Mouse (Mus musculus): ENCODE data around the gene Rgs14. TPM values are rescaled to one million over a fixed set of nuclear protein-coding genes. Genes with fewer than 3 reads are reported as not detected.

Rgs14 gene
- polyA plus RNA-seq, 1 experiment: 0.46 TPM

GRCm38 (mm10) chr13:55361974-55362452 lies 7.5 kb upstream of the Rgs14 start:
- peak overlapping the region; percentile 91 for H3K4me3 ChIP-seq (replicated peaks; ENCODE audit: insufficient read depth, low read depth, low read length)
- TF ChIP-seq POLR2A (IDR thresholded peaks at IDR 0.05; ENCODE audit: borderline replicate concordance, insufficient read depth, low read length) (no peak), CTCF (IDR thresholded peaks at IDR 0.05; ENCODE audit: borderline replicate concordance, insufficient read depth, low read depth, low read length) (no peak)
- peaks cover 5% of the 10 kb centered on the region for H3K4me1 ChIP-seq (ENCODE audit: control insufficient read depth, insufficient read depth, low read length)
- no peak for DNase-seq
- peak overlapping the region; percentile 60 for H3K27ac ChIP-seq (ENCODE audit: insufficient read depth, low read length)
- no peaks in the 10 kb centered on the region for H3K27me3 ChIP-seq (ENCODE audit: control insufficient read depth, insufficient read depth, low read length)
- WGBS: 1% methylated on average over 32 of the region's 32 CpGs

GRCm38 (mm10) chr13:55362453-55363060 lies 7.0 kb upstream of the Rgs14 start, which contains the start of gene Lman2:
TSS of gene Lman2 (minus strand) at chr13:55362783.
- TF ChIP-seq CTCF (IDR thresholded peaks at IDR 0.05; ENCODE audit: borderline replicate concordance, insufficient read depth, low read depth, low read length): no peak
- peak; percentile 41; the same call in 1 of the 2 replicates for TF ChIP-seq POLR2A (IDR thresholded peaks at IDR 0.05; ENCODE audit: borderline replicate concordance, insufficient read depth, low read length)
- peak; percentile 96 to 98 for DNase-seq
- Histone ChIP-seq H3K27me3 (ENCODE audit: control insufficient read depth, insufficient read depth, low read length) (no peaks in the 10 kb centered on the region), H3K4me3 (replicated peaks; ENCODE audit: insufficient read depth, low read depth, low read length) (peak within 1 kb of the TSS; percentile 91), H3K27ac (ENCODE audit: insufficient read depth, low read length) (peak within 1 kb of the TSS; percentile 60), H3K4me1 (ENCODE audit: control insufficient read depth, insufficient read depth, low read length) (peaks cover 5% of the 10 kb centered on the region)
- WGBS: under 1% methylated on average over 35 of the region's 35 CpGs

- TF ChIP-seq POLR2A (IDR thresholded peaks at IDR 0.05; ENCODE audit: borderline replicate concordance, insufficient read depth, low read length) (no peak), CTCF (IDR thresholded peaks at IDR 0.05; ENCODE audit: borderline replicate concordance, insufficient read depth, low read depth, low read length) (no peak)
- Histone ChIP-seq H3K4me1 (ENCODE audit: control insufficient read depth, insufficient read depth, low read length) (no peaks in the 10 kb centered on the region), H3K27ac (ENCODE audit: insufficient read depth, low read length) (no peak overlapping the region), H3K27me3 (ENCODE audit: control insufficient read depth, insufficient read depth, low read length) (no peaks in the 10 kb centered on the region), H3K4me3 (replicated peaks; ENCODE audit: insufficient read depth, low read depth, low read length) (no peak overlapping the region)
- no peak for DNase-seq
- WGBS: 78% methylated on average over 7 of the region's 7 CpGs
These were observed 1.1 kb upstream of the Rgs14 start for GRCm38 (mm10) chr13:55368401-55368800.

GRCm38 (mm10) chr13:55370234-55370633 lies 702 bp downstream of the Rgs14 start:
- TF ChIP-seq POLR2A (IDR thresholded peaks at IDR 0.05; ENCODE audit: borderline replicate concordance, insufficient read depth, low read length) (no peak), CTCF (IDR thresholded peaks at IDR 0.05; ENCODE audit: borderline replicate concordance, insufficient read depth, low read depth, low read length) (no peak)
- WGBS: 60% methylated on average over 3 of the region's 3 CpGs
- DNase-seq: no peak
- Histone ChIP-seq H3K4me1 (ENCODE audit: control insufficient read depth, insufficient read depth, low read length) (no peaks in the 10 kb centered on the region), H3K27me3 (ENCODE audit: control insufficient read depth, insufficient read depth, low read length) (no peaks in the 10 kb centered on the region), H3K27ac (ENCODE audit: insufficient read depth, low read length) (no peak overlapping the region), H3K4me3 (replicated peaks; ENCODE audit: insufficient read depth, low read depth, low read length) (no peak overlapping the region)

GRCm38 (mm10) chr13:55371007-55371681 lies 1.6 kb downstream of the Rgs14 start:
- 16% methylated on average over 8 of the region's 8 CpGs for WGBS
- H3K27ac ChIP-seq (ENCODE audit: insufficient read depth, low read length): 0 out of 2 replicates have a peak overlapping the region, but pooled peaks have one; percentile 20
- DNase-seq: peak in 1 of 2 experiments; percentile 48
- H3K4me3 ChIP-seq (replicated peaks; ENCODE audit: insufficient read depth, low read depth, low read length): no peak overlapping the region
- no peaks in the 10 kb centered on the region for H3K4me1 ChIP-seq (ENCODE audit: control insufficient read depth, insufficient read depth, low read length)
- no peaks in the 10 kb centered on the region for H3K27me3 ChIP-seq (ENCODE audit: control insufficient read depth, insufficient read depth, low read length)
- TF ChIP-seq POLR2A (IDR thresholded peaks at IDR 0.05; ENCODE audit: borderline replicate concordance, insufficient read depth, low read length) (no peak), CTCF (IDR thresholded peaks at IDR 0.05; ENCODE audit: borderline replicate concordance, insufficient read depth, low read depth, low read length) (no peak)

GRCm38 (mm10) chr13:55371740-55372139 lies 2.2 kb downstream of the Rgs14 start:
- DNase-seq: no peak
- H3K4me1 ChIP-seq (ENCODE audit: control insufficient read depth, insufficient read depth, low read length): no peaks in the 10 kb centered on the region
- H3K4me3 ChIP-seq (replicated peaks; ENCODE audit: insufficient read depth, low read depth, low read length): no peak overlapping the region
- no peak for TF ChIP-seq POLR2A (IDR thresholded peaks at IDR 0.05; ENCODE audit: borderline replicate concordance, insufficient read depth, low read length)
- TF ChIP-seq CTCF (IDR thresholded peaks at IDR 0.05; ENCODE audit: borderline replicate concordance, insufficient read depth, low read depth, low read length): no peak
- no peak overlapping the region for H3K27ac ChIP-seq (ENCODE audit: insufficient read depth, low read length)
- no peaks in the 10 kb centered on the region for H3K27me3 ChIP-seq (ENCODE audit: control insufficient read depth, insufficient read depth, low read length)
- 26% methylated on average over 5 of the region's 5 CpGs for WGBS

- DNase-seq: no peak
- 62% methylated on average over 6 of the region's 6 CpGs for WGBS
- H3K4me3 ChIP-seq (replicated peaks; ENCODE audit: insufficient read depth, low read depth, low read length): no peak overlapping the region
- TF ChIP-seq CTCF (IDR thresholded peaks at IDR 0.05; ENCODE audit: borderline replicate concordance, insufficient read depth, low read depth, low read length) (no peak), POLR2A (IDR thresholded peaks at IDR 0.05; ENCODE audit: borderline replicate concordance, insufficient read depth, low read length) (no peak)
- no peaks in the 10 kb centered on the region for H3K4me1 ChIP-seq (ENCODE audit: control insufficient read depth, insufficient read depth, low read length)
- no peaks in the 10 kb centered on the region for H3K27me3 ChIP-seq (ENCODE audit: control insufficient read depth, insufficient read depth, low read length)
- H3K27ac ChIP-seq (ENCODE audit: insufficient read depth, low read length): no peak overlapping the region
These were observed 4.8 kb downstream of the Rgs14 start for GRCm38 (mm10) chr13:55374206-55374924.

All from cerebellum, adult 2 months (tissue).